Mouse (Mus musculus) fat pad, adult 2 months (tissue): ENCODE measurements around the gene Ank3.
"Not testable (repeated sequence)": the region's sequence is repeated elsewhere in the genome, so short reads cannot be mapped to it uniquely, and the experiment has no call there.

Experiments
- DNase-seq: peaks from one replicate; pipeline ENCODE4 v3.0.0-alpha.2; 2011; ENCODE audit warnings: low read depth, low spot score; ENCODE audit errors: extremely low read depth

Ank3 gene

DNA sequence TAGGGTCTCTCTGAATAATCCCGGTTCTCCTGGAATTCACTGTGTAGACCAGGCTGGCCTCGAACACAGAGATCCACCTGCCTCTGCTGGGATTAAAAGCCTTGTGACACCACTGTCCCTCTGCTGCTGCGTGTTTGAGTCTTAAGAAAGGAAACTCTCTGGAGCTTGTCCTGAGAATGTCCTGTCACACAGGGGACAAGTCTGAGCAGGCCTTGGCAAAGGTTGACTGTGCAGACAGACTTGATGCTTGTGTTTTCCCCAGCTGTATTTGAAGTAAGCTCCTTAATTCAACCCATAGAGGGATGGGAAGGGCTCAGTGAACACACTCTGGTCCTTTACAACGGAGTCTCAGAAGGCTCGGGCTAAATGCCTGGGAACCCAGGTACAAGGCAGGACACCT lies 474.3 kb downstream of the Ank3 start:
- DNase-seq, result peak; percentile 91

DNA sequence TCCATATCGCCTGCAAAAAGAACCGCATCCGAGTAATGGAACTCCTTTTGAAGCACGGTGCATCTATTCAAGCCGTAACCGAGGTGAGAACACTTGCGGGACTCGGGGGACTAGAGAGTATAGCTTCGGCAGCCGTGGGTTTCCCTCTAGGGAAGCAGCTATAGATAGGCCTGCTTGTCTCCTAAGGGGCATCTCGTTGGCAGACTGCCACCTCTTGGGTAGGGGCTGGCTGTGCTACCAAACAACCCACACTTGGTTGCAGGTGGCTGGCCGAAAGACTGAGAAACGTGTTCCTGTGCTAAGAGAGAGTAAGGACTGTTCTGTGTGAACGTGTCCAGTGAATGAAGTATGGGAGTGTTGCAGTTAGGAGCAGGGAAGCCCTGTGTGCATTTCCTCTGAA lies 476.2 kb downstream of the Ank3 start:
- DNase-seq, result no peak

DNA sequence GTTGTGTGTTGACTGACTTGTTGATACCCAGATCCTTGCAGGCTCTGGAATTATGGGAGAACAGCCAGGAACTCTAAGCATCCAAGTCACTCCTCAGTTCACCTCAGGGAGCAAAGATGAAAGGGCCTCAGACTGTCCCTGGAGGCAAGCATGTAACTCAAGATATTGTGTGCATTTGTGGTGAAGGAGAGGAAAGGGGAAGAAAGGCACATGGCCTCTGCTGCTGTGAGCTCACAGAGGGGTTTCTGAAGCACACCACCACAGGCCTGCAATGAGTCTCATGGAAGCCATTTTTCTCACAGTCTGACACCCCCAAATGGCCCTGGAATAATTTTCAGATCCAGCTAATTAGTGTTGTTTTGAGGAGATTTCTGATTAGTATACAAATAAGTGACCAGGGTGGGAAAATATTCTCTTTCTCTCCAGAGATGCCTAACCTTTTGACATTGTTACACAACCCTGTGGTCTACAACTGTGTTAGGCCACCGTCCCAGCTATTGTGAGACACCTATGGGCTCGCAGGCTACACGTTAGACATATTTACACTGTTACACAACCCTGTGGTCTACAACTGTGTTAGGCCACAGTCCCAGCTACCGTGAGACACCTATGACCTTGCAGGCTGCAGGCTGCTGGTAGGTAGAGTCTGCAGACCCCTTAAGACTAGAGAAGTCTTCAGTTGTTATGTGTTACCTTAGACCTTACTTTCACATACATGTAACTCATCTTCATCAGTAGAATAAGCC lies 485.5 kb downstream of the Ank3 start:
- no peak for DNase-seq

GRCm38 (mm10) chr10:69888399-69888798 lies 489.8 kb downstream of the Ank3 start:
- DNase-seq, result no peak

- no peak for DNase-seq
Measured at GRCm38 (mm10) chr10:69889779-69890178, 491.2 kb downstream of the Ank3 start.

DNA sequence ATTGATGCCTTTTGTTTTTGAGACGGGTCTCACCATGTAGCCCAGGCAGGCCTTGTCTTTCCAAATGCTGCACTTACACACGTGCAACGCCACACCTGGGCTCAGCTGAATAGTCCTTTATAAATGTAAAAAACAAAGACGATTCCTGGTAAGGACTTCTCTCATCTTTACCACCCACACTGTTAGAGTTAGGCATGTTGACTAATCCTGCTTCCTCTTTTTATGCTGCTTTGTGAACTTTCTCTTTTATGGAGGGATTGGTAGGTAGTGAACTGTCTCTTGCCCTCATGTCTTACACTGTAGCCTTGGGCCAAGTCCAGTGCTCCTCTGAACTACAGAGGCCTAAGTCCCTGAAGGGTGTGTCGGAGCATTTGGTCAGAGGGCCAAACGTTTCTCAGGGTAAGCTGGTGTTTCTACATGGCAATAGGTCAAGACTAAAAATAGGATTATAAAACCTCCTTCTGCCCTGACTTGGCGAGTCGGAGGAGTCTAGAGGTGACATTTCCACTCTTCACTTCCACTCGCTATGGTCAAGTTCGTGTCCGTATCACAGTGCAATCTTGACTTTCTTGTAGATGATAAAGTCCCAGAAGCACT lies 491.9 kb downstream of the Ank3 start:
- DNase-seq, result no peak

DNA sequence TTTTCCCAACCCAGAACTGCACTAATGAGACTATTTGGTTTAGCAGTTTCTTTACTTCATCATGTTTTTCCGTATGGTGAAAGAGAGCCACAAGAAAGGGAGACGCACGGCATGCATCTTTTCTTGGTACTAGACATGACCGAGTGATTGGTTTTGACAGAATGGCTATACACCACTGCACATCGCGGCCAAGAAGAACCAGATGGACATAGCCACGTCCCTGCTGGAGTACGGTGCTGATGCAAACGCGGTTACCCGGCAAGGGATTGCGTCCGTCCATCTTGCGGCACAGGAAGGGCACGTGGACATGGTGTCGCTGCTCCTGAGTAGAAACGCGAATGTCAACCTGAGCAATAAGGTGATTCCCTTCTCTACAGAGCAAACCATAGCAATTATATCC lies 493.6 kb downstream of the Ank3 start:
- DNase-seq, result no peak

DNA sequence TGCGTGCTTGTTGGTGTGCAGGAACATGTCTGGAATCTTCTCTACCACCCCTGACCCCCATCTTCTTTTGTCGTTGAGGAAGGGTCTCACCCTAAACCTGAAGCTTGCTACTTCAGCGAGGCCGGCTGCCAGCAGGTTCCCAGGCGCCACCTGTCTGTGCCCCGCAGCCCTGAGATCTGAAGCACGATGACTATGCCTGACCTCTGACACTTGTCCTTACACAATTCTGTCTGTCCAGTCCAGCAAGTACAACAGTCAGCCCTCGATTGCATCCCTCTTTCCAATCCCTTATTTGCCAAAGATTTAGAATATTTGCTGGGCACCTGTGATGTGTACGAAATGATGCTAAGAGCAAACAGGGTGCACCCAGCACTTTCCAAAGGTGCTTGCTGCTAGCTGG lies 497.0 kb downstream of the Ank3 start:
- DNase-seq, result no peak

- no peak for DNase-seq
Measured at GRCm38 (mm10) chr10:69897927-69898326, 499.4 kb downstream of the Ank3 start.

DNA sequence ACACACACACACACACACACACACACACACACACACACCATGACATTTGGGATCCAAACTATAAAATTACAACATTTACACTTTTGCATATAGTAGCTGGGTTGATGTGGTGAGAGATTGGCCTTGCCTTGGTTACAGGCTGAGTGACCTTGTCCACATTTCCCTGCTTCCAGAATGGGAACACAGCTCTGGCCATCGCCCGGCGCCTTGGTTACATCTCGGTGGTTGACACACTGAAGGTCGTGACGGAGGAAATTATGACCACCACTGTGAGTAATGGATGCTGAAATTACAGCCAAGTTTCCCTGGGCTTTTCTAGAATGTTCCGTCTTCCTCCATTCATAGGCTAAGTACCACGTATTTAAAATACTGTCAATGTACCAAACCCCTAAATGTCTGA lies 500.2 kb downstream of the Ank3 start:
- DNase-seq, result no peak

DNA sequence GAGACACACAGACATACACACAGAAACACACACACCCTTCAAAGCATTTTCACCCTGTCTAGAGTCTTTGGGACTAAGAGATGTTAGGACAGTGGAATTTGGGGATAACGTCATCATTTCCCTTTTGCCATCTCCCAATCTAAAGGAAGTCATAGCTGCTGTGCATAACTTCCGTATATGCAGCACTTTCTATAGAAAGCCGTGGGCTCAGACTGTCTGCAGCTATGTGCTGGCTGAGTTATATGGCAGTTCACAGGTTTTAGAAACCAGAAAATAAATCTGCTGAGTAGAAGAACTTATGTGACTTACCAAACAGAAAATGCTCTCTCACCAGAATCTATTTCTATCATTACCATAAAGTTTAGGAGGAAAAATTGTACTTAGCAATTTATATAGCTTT lies 501.2 kb downstream of the Ank3 start:
- no peak for DNase-seq

DNA sequence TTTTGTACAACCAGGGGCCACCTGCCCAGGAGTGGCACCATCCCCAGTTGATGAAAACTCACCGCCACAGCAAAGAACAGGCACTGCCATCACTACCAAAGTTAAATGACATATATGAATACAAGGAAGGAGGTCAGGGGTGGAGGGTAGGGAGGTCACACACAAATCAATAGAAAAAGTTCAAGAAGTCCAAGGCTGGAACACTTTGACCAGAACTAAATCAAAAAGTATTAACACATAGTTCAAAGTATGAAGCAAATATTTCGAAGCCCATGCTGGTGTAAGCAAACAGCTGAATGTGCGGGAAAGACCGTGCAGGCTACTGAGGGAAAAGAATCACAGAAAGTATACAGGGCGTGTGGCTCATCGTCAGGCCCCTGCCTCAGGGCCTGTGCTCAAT lies 503.5 kb downstream of the Ank3 start:
- no peak for DNase-seq

GRCm38 (mm10) chr10:69904321-69904720 lies 505.7 kb downstream of the Ank3 start:
- DNase-seq, result no peak

DNA sequence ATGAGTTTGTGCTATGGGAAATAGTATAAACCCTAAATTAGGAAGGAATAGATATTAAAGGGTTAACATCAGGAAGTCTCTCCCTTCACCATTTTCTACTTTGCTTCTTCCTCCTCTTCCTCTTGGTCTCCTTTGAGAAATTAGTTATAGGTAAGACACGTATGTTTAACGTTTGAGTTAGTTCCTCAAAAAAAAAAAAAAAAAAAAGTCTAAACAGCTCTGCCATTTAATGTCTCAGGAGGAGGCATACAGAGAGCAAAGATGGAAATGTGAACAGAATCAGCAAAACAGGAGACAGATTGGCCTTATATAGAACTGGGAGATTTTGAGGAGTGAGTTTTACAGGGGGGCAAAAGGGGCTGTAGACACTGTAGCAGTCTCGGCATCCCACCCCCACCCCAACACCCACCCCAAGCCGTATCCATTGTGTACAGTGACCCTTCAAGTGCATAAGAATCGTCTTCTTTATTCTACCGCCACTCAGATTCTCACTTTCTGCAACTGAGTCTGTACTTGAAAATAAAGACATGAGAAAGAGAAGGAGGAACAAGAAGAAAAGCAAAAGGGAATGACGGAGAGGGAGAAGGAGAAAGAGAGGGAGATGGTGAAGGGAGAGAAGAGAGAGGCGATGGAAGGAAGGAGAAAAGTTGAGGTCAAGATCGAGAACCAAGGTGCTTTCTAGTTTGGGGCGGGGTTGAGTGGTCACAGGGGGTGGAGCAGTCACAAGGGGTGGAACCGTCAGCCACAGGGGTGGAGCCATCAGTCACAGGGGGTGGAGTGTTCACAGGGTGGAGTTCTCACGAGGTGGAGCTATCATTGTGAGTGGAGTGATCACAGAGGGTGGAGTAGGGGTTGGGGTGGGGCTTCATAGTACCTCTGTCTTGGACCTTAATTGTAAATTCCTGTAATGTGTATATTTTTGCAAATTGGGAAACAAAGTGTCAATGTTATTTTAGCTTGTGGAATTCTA lies 509.5 kb downstream of the Ank3 start:
- DNase-seq, result no peak

DNA sequence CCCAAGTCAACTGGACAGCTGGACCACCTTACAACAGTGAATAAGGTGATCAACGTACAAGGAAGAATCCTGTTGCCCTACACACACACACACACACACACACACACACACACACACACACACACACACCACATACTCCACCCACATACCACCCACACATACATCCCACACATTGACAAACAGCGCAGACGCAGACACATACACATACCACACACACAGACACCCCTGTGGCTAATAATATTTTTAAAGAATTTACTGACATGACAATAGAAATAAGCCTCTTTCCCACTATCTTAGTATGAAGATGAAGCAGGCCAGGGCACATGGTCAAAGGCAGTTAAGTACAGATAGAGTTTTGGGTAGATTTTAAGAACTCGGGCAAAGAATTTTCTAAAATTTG lies 511.3 kb downstream of the Ank3 start:
- no peak for DNase-seq

- peak; percentile 96 for DNase-seq
Measured at GRCm38 (mm10) chr10:69910304-69910703, 511.7 kb downstream of the Ank3 start.

DNA sequence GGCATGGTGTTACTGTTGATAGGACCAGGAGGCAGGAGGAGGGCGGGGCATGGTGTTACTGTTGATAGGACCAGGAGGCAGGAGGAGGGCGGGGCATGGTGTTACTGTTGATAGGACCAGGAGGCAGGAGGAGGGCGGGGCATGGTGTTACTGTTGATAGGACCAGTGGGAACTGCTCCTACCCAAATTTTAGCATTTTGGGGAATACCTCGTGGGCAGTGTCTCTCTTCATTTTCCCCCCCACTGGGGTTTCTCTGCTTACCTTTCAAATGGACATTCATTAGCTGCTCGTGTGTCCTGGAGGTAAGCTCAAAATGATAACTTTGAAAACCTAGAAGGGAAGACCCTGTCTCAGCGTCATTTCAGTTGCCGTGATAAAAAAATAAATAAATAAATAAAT lies 512.2 kb downstream of the Ank3 start:
- DNase-seq, result not testable (repeated sequence)

DNA sequence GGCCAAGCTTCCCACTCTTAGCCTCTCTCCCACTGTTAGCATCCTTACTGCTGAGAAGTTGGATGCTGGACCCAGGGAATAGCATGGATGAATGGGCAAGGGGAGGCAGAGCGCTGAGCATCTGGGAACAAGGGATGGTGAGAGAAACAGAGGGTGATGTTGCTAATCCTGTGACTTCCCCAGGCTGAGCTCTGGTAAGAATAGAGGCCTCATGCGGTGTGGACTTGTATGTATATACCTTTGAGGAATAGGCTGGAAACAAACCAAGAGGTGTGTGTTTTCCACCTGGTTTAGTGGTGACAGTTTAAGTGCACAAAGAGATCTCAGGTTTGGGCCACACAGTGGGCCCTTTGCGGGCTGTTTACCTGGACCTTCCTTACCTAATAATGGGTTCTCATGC lies 517.0 kb downstream of the Ank3 start:
- DNase-seq, result no peak

DNA sequence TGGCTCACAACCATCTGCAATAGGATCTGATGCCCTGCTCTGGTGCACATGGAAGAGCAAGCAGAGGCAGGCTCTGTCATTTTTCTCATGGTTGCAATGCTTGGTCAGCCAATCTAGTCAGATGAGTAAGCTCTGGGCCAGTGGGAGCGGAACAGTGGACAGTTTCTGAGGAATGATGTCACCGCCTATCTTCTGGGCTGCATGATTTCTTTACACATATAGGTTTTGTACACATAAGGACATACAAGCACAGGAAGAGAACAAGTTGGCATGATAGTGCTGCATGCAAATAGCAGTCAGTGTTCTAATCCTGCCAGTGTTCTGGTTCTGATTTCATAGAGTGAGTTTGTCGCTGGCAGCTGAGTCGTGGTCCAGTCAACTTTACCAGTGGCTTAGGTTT lies 517.6 kb downstream of the Ank3 start:
- DNase-seq, result no peak

GRCm38 (mm10) chr10:69916689-69917435 lies 518.3 kb downstream of the Ank3 start:
- no peak for DNase-seq

DNA sequence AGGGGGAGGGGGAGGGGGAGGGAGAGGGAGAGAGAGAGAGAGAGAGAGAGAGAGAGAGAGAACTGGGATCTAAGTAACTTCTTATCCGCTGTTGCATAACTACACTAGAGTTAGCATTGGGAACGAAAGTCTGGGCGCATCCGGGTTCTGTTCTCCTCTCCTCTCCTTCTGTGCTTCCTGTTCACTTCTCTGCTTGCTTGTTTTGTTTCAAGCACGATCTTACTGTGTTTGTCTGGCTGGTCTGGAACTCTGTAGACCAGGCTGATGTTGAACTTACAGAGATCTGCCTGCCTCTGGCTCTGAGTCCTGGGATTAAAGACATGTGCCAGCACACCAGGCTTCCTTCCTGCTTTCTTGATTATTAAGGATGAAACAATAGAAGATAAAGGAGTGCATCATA lies 519.1 kb downstream of the Ank3 start:
- DNase-seq, result no peak
